In genomic region chr11:98872040-98872439, GRCm38 (mm10) we compare ENCODE assay signal across 9 mouse cellular contexts. TPM values are rescaled to one million over a fixed set of nuclear protein-coding genes. Genes with fewer than 3 reads are reported as not detected.
DNase-seq lines count a peak whose midpoint lies in the region; ATAC-seq lines count a peak whose summit lies in the region.
"Had no signal": no experiment of that assay in that cellular context is flagged by ENCODE, and none has a peak within 500 bp of the region (broad histone marks: within the 10 kb centered on the region; RNA-seq: fewer than 3 reads in every experiment).

No protein-coding gene starts in this region.

- H3K9me3 ChIP-seq in embryonic facial prominence, embryonic 13.5 days, result no peaks in the 10 kb centered on the region
- H3K9me3 ChIP-seq: megakaryocyte, embryonic 14.5 days had no signal

- intact Hi-C loops in gastrocnemius, postnatal 14 days (cut with DNase I; ENCODE audit: low total_unique reads), result no loop called here

- peak; percentile 65 for DNase-seq in gastrocnemius, adult 18-20 months (ENCODE audit: low spot score)
- DNase-seq in gastrocnemius, postnatal 14 days, result no peak
- DNase-seq in heart, postnatal 4 days, result peak; percentile 43
- peak; percentile 77 for DNase-seq in lung, postnatal 36 days
- no peak for DNase-seq in thymus, postnatal 36 days
- no peak for DNase-seq in embryo, embryonic 10.5 days (ENCODE audit: low spot score)
- no peak for DNase-seq in adrenal gland, postnatal 4 days (ENCODE audit: low spot score in 2 of 2)

- 0 out of 2 replicates have a peak overlapping the region, but pooled peaks have one; percentile 3 for H3K9ac ChIP-seq in embryonic facial prominence, embryonic 13.5 days

- ATAC-seq in embryonic facial prominence, embryonic 13.5 days (ENCODE audit: insufficient number of reproducible peaks, insufficient read depth, low FRiP score, low TSS enrichment, low read depth), result peak; percentile 40; the same call in 1 of the 2 replicates

- H3K4me1 ChIP-seq in embryonic facial prominence, embryonic 13.5 days, result peaks cover 25% of the 10 kb centered on the region

- H3K4me2 ChIP-seq in embryonic facial prominence, embryonic 13.5 days, result peak overlapping the region; percentile 27

- H3K27me3 ChIP-seq in embryonic facial prominence, embryonic 13.5 days, result no peaks in the 10 kb centered on the region
- H3K27me3 ChIP-seq: megakaryocyte, embryonic 14.5 days had no signal

- 28% methylated on average over 4 of the region's 4 CpGs for WGBS in embryonic facial prominence, embryonic 13.5 days

- peak overlapping the region; percentile 82 for H3K27ac ChIP-seq in embryonic facial prominence, embryonic 13.5 days

- H3K36me3 ChIP-seq in embryonic facial prominence, embryonic 13.5 days, result peaks cover 53% of the 10 kb centered on the region

- no peak overlapping the region for H3K4me3 ChIP-seq in embryonic facial prominence, embryonic 13.5 days
- H3K4me3 ChIP-seq: megakaryocyte, embryonic 14.5 days had no signal

RNA-seq across cellular contexts. Expression of gene Wipf2, which starts 8.6 kb away (rescaled TPM):
- 1 to 10 TPM; 5.5 to 5.7 TPM for total RNA-seq in gastrocnemius, adult 18-20 months (2021)
- 1 to 10 TPM; 4.4 to 4.6 TPM for total RNA-seq in gastrocnemius, postnatal 14 days (2021)
- 6.3 and 6.8 TPM in 2 replicates for polyA plus RNA-seq in embryonic facial prominence, embryonic 13.5 days (2015; fragmentation: Nextera tagmentation; extraction: Ambion mirVana)
- 10 to 100 TPM; 12.6 to 14.1 TPM for total RNA-seq in heart, postnatal 4 days (2021)
- 10 to 100 TPM; 18.4 to 19.7 TPM for total RNA-seq in adrenal gland, postnatal 4 days (2021)

RNA-seq across cellular contexts. Expression of gene Rapgefl1, which starts 35.5 kb away (rescaled TPM):
- total RNA-seq in gastrocnemius, adult 18-20 months (2021), result under 1 TPM; 0.09 to 0.14 TPM
- 1 to 10 TPM in 1 of 2 experiments, under 1 TPM in 1; 0.49 to 1.1 TPM for total RNA-seq in gastrocnemius, postnatal 14 days (2021)
- 3.9 and 4.7 TPM in 2 replicates for polyA plus RNA-seq in embryonic facial prominence, embryonic 13.5 days (2015; fragmentation: Nextera tagmentation; extraction: Ambion mirVana)
- total RNA-seq in heart, postnatal 4 days (2021), result 1 to 10 TPM; 1.3 TPM
- 1 to 10 TPM; 2.6 to 3.0 TPM for total RNA-seq in adrenal gland, postnatal 4 days (2021)

RNA-seq across cellular contexts. Expression of gene Cdc6, which starts 35.6 kb away (rescaled TPM):
- under 1 TPM; 0.09 to 0.26 TPM for total RNA-seq in gastrocnemius, adult 18-20 months (2021)
- total RNA-seq in gastrocnemius, postnatal 14 days (2021), result 1 to 10 TPM in 1 of 2 experiments, under 1 TPM in 1; 0.78 to 1.3 TPM
- 26.9 and 31.5 TPM in 2 replicates for polyA plus RNA-seq in embryonic facial prominence, embryonic 13.5 days (2015; fragmentation: Nextera tagmentation; extraction: Ambion mirVana)
- 10 to 100 TPM in 1 of 2 experiments, 1 to 10 TPM in 1; 9.8 to 10.2 TPM for total RNA-seq in heart, postnatal 4 days (2021)
- 1 to 10 TPM; 7.5 to 9.1 TPM for total RNA-seq in adrenal gland, postnatal 4 days (2021)

RNA-seq across cellular contexts. Expression of gene Rara, which starts 55.6 kb away (rescaled TPM):
- 10 to 100 TPM; 12.9 to 13.2 TPM for total RNA-seq in gastrocnemius, adult 18-20 months (2021)
- 10 to 100 TPM; 13.7 to 19.7 TPM for total RNA-seq in gastrocnemius, postnatal 14 days (2021)
- 39.4 and 44.7 TPM in 2 replicates for polyA plus RNA-seq in embryonic facial prominence, embryonic 13.5 days (2015; fragmentation: Nextera tagmentation; extraction: Ambion mirVana)
- total RNA-seq in heart, postnatal 4 days (2021), result 10 to 100 TPM; 34.6 to 38.1 TPM
- 10 to 100 TPM; 46.4 to 50.6 TPM for total RNA-seq in adrenal gland, postnatal 4 days (2021)

Comparison
In these comparisons a context has a peak if more than half of its experiments do, and no peak if none do; other contexts are left out.
1. DNase-seq: peak in gastrocnemius, adult 18-20 months (single experiment), heart, postnatal 4 days (single experiment) and lung, postnatal 36 days (single experiment); none in gastrocnemius, postnatal 14 days (single experiment), thymus, postnatal 36 days (0 of 2), embryo, embryonic 10.5 days (single experiment) and adrenal gland, postnatal 4 days (0 of 2).